Mouse (Mus musculus) midbrain, postnatal 0 days (tissue): Measurements from ENCODE around the gene Rsrp1. TPM values are rescaled to one million over a fixed set of nuclear protein-coding genes. Genes with fewer than 3 reads are reported as not detected.

Experiments used
- ATAC-seq: fragments of 200-750 bp; cut with Nextera tagmentation; 2 replicates; pipeline ENCODE4 v1.8.0; 2017; ENCODE audit warnings: moderate number of reproducible peaks, mild to moderate bottlenecking, moderate TSS enrichment, moderate library complexity; ENCODE audit not compliant: low FRiP score
- DNase-seq: peaks from one replicate; pipeline ENCODE4 v3.0.0-alpha.2; 2015; ENCODE audit warnings: low spot score
- H3K27ac ChIP-seq: fragments of 300-500 bp; sonication (generic); 2 replicates; pipeline ENCODE4 v1.5.1; 2014; ENCODE audit warnings: low read depth, mild to moderate bottlenecking, low read length, mixed read lengths
- H3K27me3 ChIP-seq: fragments of 300-500 bp; sonication (generic); 2 replicates; pipeline ENCODE4 v1.6.1; 2014; ENCODE audit warnings: low read length, control low read depth, mixed read lengths; ENCODE audit not compliant: insufficient read depth
- H3K36me3 ChIP-seq: fragments of 300-500 bp; sonication (generic); 2 replicates; pipeline ENCODE4 v1.6.1; 2014; ENCODE audit warnings: low read length, control low read depth, mixed read lengths; ENCODE audit not compliant: insufficient read depth
- H3K4me1 ChIP-seq: fragments of 300-500 bp; sonication (generic); 2 replicates; pipeline ENCODE4 v1.6.1; 2014; ENCODE audit warnings: mild to moderate bottlenecking, control low read depth, antibody characterized with exemption, low read length, mixed read lengths; ENCODE audit not compliant: insufficient read depth
- H3K4me2 ChIP-seq: fragments of 300-500 bp; sonication (generic); 2 replicates; pipeline ENCODE4 v1.6.1; 2014; ENCODE audit warnings: low read depth, mild to moderate bottlenecking, low read length, mixed read lengths; ENCODE audit not compliant: poor library complexity, severe bottlenecking
- H3K4me3 ChIP-seq: fragments of 300-500 bp; sonication (generic); 2 replicates; pipeline ENCODE4 v1.5.1; 2014; ENCODE audit warnings: low read depth, mild to moderate bottlenecking, low read length, moderate library complexity
- H3K9ac ChIP-seq: fragments of 300-500 bp; sonication (generic); replicated peaks from 2 replicates; pipeline ENCODE4 v1.6.1; 2014; ENCODE audit warnings: mild to moderate bottlenecking, low read length, moderate library complexity, mixed read lengths; ENCODE audit not compliant: poor library complexity, severe bottlenecking
- H3K9me3 ChIP-seq: fragments of 300-500 bp; sonication (generic); 2 replicates; pipeline ENCODE4 v1.6.1; 2016; ENCODE audit warnings: low read length, control low read depth
- CTCF ChIP-seq: IDR thresholded peaks from 2 replicates; pipeline ENCODE4 v1.5.1; 2016; ENCODE audit warnings: antibody characterized with exemption, mild to moderate bottlenecking
- WGBS: fragments of 180-500 bp; shearing (Covaris S2); extraction: QIAGEN DNeasy Blood & Tissue Kit; methylation state at CpG from one replicate; pipeline ENCODE4 v1.1.7; 2014; 5-methylcytosine and 5-hydroxymethylcytosine counted together
- polyA plus RNA-seq: library from polyadenylated mRNA; unstranded; fragments of >200 nt; fragmentation: Nextera tagmentation; extraction: Ambion mirVana; gene quantifications from 2 replicates; pipeline ENCODE4 v1.2.1, GENCODE M21; 2015
- total RNA-seq: library from RNA; depleted of rRNA; stranded (reverse); fragments of >200 nt; gene quantifications from 2 replicates; pipeline ENCODE4 v1.2.3, GENCODE M21; 2014; rRNA removed

Gene Rsrp1
- total RNA-seq (109 and 115 TPM in 2 replicates), polyA plus RNA-seq (319 and 323 TPM in 2 replicates)

DNA sequence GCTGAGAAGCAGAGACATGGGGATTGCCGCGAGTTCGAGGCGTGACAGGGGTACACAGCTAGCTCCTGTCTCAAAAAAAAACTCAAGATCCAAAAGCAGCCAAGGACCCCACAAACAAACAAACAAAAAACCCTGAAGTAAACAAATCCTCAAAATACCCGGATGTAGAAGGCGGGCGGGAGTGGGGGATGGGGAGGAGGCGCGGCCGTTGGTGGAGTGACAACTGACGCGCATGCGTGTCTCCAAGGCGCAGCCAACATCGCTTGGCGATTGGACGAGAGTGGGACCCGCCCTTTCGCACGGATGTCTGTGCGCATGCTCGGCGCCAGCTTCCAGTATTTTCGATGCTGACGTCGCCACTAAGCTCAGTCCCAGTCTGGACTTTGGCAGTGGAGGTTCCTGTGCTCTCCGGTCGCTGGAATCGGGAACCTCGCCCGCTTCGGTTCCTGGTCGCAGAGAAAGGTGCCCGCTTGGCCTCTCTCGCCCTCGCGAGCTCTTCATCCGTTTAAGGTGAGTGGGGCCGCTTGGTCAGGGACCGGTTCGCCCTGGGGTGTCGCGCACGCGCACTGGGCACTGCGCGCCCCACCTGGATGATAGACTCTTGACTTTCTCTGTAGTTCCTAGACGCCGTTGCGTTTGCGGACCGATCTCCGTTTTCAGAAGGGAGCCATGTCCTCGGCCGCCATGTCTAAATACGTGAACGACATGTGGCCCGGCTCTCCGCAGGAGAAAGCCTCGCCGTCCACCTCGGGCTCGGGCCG is at the start of gene Rsrp1:
Gene Rsrp1, plus strand, starts transcription at position 335 of the 761 bp plus-strand sequence.
- peak within 1 kb of the TSS; percentile 95 for H3K9ac ChIP-seq
- peak within 1 kb of the TSS; percentile 97 for H3K27ac ChIP-seq
- DNase-seq (peak; percentile 100), ATAC-seq (peak; percentile 93)
- peaks cover 21% of the 10 kb centered on the region for H3K36me3 ChIP-seq
- H3K27me3 ChIP-seq = no peaks in the 10 kb centered on the region
- H3K4me3 ChIP-seq = peak within 1 kb of the TSS; percentile 99
- no peaks in the 10 kb centered on the region for H3K9me3 ChIP-seq
- no peak for TF ChIP-seq CTCF
- peaks cover 3% of the 10 kb centered on the region; the same call in 1 of the 2 replicates for H3K4me1 ChIP-seq
- H3K4me2 ChIP-seq = peak within 1 kb of the TSS; percentile 83
- WGBS = 1% methylated on average over 64 of the region's 64 CpGs

- no peak for TF ChIP-seq CTCF
- no peak for DNase-seq
- no peak overlapping the region for H3K4me3 ChIP-seq
- no peaks in the 10 kb centered on the region for H3K4me1 ChIP-seq
- no peaks in the 10 kb centered on the region for H3K9me3 ChIP-seq
- no peak for ATAC-seq
- 85% methylated on average over 9 of the region's 9 CpGs for WGBS
- H3K36me3 ChIP-seq = no peaks in the 10 kb centered on the region
- no peak overlapping the region for H3K9ac ChIP-seq
- no peaks in the 10 kb centered on the region for H3K27me3 ChIP-seq
- H3K4me2 ChIP-seq = no peak overlapping the region
- no peak overlapping the region for H3K27ac ChIP-seq
Measured at GRCm38 (mm10) chr4:134876171-134876570, 47.2 kb upstream of the Rsrp1 start.

DNA sequence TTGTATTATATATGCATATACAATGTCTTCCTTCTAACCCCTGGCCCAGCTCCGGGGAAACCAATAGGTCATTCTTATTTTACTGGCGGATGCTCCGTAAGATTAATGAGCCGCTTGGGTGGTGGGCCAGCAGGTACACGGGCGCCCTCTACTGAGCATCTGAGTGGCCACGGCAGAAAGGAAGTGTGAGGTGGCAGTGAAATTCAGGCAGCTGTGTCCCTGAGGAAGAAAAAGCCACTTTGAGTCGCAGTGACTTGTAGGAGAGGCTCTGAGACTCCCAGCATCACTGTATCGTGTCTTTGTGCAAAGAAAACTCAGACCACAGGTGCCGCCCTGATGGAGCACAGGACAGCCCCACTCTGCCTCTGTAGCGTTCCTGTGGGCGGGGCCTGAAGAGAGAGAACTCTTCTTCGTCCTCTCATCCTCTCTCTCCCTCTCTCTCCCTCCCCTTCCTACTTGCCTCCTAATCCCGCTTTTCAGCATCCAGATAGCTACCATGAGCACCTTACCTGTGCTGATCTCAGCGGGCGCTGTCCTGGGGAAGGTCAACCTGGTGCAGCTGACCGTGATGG is 43.9 kb upstream of the Rsrp1 start:
- 3% methylated on average over 17 of the region's 17 CpGs for WGBS
- peak overlapping the region; percentile 29; the same call in 1 of the 2 replicates for H3K9ac ChIP-seq
- peak; percentile 84 for TF ChIP-seq CTCF

GRCm38 (mm10) chr4:134880041-134880440 is 43.4 kb upstream of the Rsrp1 start:
- ATAC-seq (no peak), DNase-seq (no peak)
- peak; percentile 61 for TF ChIP-seq CTCF
- H3K27me3 ChIP-seq = no peaks in the 10 kb centered on the region
- H3K4me3 ChIP-seq = peak overlapping the region; percentile 18; the same call in 1 of the 2 replicates
- 34% methylated on average over 6 of the region's 6 CpGs for WGBS
- no peaks in the 10 kb centered on the region for H3K4me1 ChIP-seq
- no peaks in the 10 kb centered on the region for H3K36me3 ChIP-seq
- H3K4me2 ChIP-seq = peak overlapping the region; percentile 59
- no peak overlapping the region for H3K27ac ChIP-seq
- H3K9me3 ChIP-seq = no peaks in the 10 kb centered on the region
- no peak overlapping the region for H3K9ac ChIP-seq

More for the DNA sequence above, 43.9 kb upstream of the Rsrp1 start:
- H3K9me3 ChIP-seq = no peaks in the 10 kb centered on the region
- H3K27ac ChIP-seq = no peak overlapping the region
- H3K4me2 ChIP-seq = peak overlapping the region; percentile 59
- H3K4me1 ChIP-seq = no peaks in the 10 kb centered on the region
- H3K4me3 ChIP-seq = peak overlapping the region; percentile 18
- no peak for ATAC-seq
- no peaks in the 10 kb centered on the region for H3K27me3 ChIP-seq
- DNase-seq = peak; percentile 71
- H3K36me3 ChIP-seq = no peaks in the 10 kb centered on the region

DNA sequence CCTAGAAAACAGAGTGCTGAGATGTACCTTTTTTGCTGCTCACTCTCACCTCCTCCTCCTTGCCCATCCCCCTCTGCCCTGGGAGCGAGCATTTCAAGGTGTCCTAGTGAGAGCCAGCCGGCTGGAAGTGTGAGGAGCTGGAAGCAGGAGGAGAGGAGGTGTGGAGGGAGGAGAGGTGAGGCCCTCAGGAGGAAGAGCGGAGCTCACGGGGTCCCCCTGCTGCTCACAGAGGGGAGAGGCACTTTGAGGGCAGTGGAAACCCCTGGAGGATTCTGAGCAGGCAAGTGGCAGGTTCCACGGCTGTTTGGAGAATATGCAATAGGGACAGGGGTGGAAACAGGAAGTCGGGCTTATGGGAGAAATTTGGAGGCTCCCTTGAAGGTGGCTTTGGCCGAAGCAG is 40.1 kb upstream of the Rsrp1 start:
- no peak overlapping the region for H3K27ac ChIP-seq
- H3K9ac ChIP-seq = no peak overlapping the region
- WGBS = 34% methylated on average over 7 of the region's 7 CpGs
- DNase-seq = peak; percentile 12
- H3K4me3 ChIP-seq = no peak overlapping the region
- TF ChIP-seq CTCF = peak; percentile 54
- ATAC-seq = no peak
- no peaks in the 10 kb centered on the region for H3K36me3 ChIP-seq
- H3K4me1 ChIP-seq = no peaks in the 10 kb centered on the region
- H3K27me3 ChIP-seq = no peaks in the 10 kb centered on the region
- H3K4me2 ChIP-seq = no peak overlapping the region
- no peaks in the 10 kb centered on the region for H3K9me3 ChIP-seq

GRCm38 (mm10) chr4:134883808-134884207 is 39.6 kb upstream of the Rsrp1 start:
- H3K4me2 ChIP-seq = no peak overlapping the region
- no peak for DNase-seq
- ATAC-seq = no peak
- TF ChIP-seq CTCF = no peak
- 87% methylated on average over 10 of the region's 10 CpGs for WGBS
- H3K4me3 ChIP-seq = no peak overlapping the region
- no peaks in the 10 kb centered on the region for H3K4me1 ChIP-seq
- H3K9me3 ChIP-seq = no peaks in the 10 kb centered on the region
- H3K27me3 ChIP-seq = no peaks in the 10 kb centered on the region
- H3K27ac ChIP-seq = no peak overlapping the region
- H3K36me3 ChIP-seq = no peaks in the 10 kb centered on the region
- no peak overlapping the region for H3K9ac ChIP-seq
